Mouse (Mus musculus) forebrain, postnatal 0 days (tissue): ENCODE data around the gene Cpa2. TPM values are rescaled to one million over a fixed set of nuclear protein-coding genes. Genes with fewer than 3 reads are reported as not detected.

Source experiments
- ATAC-seq: fragments of 200-750 bp; cut with Nextera tagmentation; 2 replicates; pipeline ENCODE4 v1.8.0; 2017; ENCODE audit warnings: mild to moderate bottlenecking, moderate library complexity
- DNase-seq: peaks from one replicate; pipeline ENCODE4 v3.0.0-alpha.2; 2015
- H3K27ac ChIP-seq: fragments of 300-500 bp; sonication (generic); 2 replicates; pipeline ENCODE4 v1.5.1; 2014; ENCODE audit warnings: low read depth, mild to moderate bottlenecking, antibody characterized with exemption, low read length, moderate library complexity, mixed read lengths
- H3K27me3 ChIP-seq: fragments of 300-500 bp; sonication (generic); 2 replicates; pipeline ENCODE4 v1.6.1; 2014; ENCODE audit warnings: mild to moderate bottlenecking, low read length, mixed read lengths; ENCODE audit not compliant: insufficient read depth
- H3K36me3 ChIP-seq: fragments of 300-500 bp; sonication (generic); 2 replicates; pipeline ENCODE4 v1.6.1; 2014; ENCODE audit warnings: mild to moderate bottlenecking, moderate library complexity; ENCODE audit not compliant: insufficient read depth
- H3K4me1 ChIP-seq: fragments of 300-500 bp; sonication (generic); 2 replicates; pipeline ENCODE4 v1.6.1; 2014; ENCODE audit warnings: antibody characterized with exemption; ENCODE audit not compliant: insufficient read depth
- H3K4me2 ChIP-seq: fragments of 300-500 bp; sonication (generic); 2 replicates; pipeline ENCODE4 v1.6.1; 2014; ENCODE audit warnings: low read depth, mild to moderate bottlenecking, moderate library complexity
- H3K4me3 ChIP-seq: fragments of 300-500 bp; sonication (generic); 2 replicates; pipeline ENCODE4 v1.5.1; 2014; ENCODE audit warnings: low read depth, low read length, mixed read lengths
- H3K9ac ChIP-seq: fragments of 300-500 bp; sonication (generic); 2 replicates; pipeline ENCODE4 v1.6.1; 2014; ENCODE audit warnings: mild to moderate bottlenecking
- H3K9me3 ChIP-seq: fragments of 300-500 bp; sonication (generic); 2 replicates; pipeline ENCODE4 v1.6.1; 2016; ENCODE audit warnings: low read length
- CTCF ChIP-seq: sonication (generic); IDR thresholded peaks from 2 replicates; pipeline ENCODE4 v1.5.1; 2016; ENCODE audit warnings: antibody characterized with exemption, control low read depth, low read depth
- WGBS: fragments of 180-500 bp; shearing (Covaris S2); extraction: QIAGEN DNeasy Blood & Tissue Kit; methylation state at CpG from one replicate; pipeline ENCODE4 v1.1.7; 2014; 5-methylcytosine and 5-hydroxymethylcytosine counted together
- polyA plus RNA-seq: library from polyadenylated mRNA; unstranded; fragments of >200 nt; fragmentation: Nextera tagmentation; extraction: Ambion mirVana; gene quantifications from 2 replicates; pipeline ENCODE4 v1.2.1, GENCODE M21; 2015
- total RNA-seq: library from RNA; depleted of rRNA; stranded (reverse); fragments of >200 nt; gene quantifications from 2 replicates; pipeline ENCODE4 v1.2.3, GENCODE M21; 2014

Gene Cpa2
- total and polyA plus RNA-seq, 2 experiments from 2014 or later, result 10.0 to 16.6 TPM

DNA sequence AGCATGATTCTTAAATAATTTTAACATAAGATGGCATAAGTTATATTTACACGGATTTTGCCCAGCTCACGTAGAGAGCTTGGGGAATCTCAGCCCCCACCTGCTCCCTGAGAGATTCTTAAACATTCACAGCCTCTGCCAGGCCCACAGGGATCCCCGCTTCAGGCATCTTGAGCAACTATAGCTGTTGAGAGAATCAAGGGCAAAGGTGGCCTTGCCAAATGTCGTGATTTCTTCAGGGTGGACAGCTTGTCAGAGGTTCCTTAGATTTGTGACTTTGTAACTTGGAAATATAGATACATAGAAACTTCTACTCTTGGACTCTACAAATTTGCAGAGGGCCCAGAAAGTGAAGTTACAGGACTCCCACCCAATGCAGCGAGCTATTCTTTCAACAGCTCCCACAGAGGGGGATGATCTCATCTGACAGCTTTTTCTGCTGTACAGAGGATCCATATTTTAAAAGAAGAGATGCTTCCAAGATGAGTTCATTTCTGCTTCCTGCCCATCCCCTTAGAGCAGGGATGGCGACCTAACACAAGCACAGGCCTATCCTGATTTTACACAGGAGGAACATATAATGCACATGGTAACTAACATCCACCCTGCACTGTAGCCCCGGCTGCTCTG is 12.1 kb downstream of the Cpa2 start:
- WGBS, result 70% methylated on average over 7 of the region's 7 CpGs
- no peak for ATAC-seq
- no peak overlapping the region for H3K4me2 ChIP-seq
- H3K27me3 ChIP-seq, result no peaks in the 10 kb centered on the region
- H3K9ac ChIP-seq, result no peak overlapping the region
- no peak for DNase-seq
- H3K36me3 ChIP-seq, result no peaks in the 10 kb centered on the region
- no peaks in the 10 kb centered on the region for H3K9me3 ChIP-seq
- peaks cover 25% of the 10 kb centered on the region for H3K4me1 ChIP-seq
- no peak overlapping the region for H3K27ac ChIP-seq
- H3K4me3 ChIP-seq, result no peak overlapping the region
- no peak for TF ChIP-seq CTCF

DNA sequence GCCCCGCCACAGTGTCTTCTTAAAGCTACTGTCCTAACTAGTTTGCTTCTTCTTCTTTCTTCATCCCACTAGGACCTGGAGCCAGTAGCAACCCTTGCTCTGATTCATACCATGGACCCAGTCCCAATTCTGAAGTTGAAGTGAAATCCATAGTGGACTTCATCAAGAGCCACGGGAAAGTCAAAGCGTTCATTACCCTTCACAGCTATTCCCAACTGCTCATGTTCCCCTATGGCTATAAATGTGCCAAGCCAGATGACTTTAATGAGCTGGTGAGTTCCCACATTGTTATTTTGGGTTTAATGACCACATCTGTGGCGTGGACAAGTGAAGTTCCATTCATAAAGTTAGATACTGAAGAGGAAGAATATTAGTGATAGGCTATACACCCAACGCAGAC is 12.7 kb downstream of the Cpa2 start:
- H3K9me3 ChIP-seq, result no peaks in the 10 kb centered on the region
- ATAC-seq, result no peak
- no peak for DNase-seq
- no peak for TF ChIP-seq CTCF
- no peaks in the 10 kb centered on the region for H3K36me3 ChIP-seq
- no peaks in the 10 kb centered on the region for H3K27me3 ChIP-seq
- WGBS, result 87% methylated on average over 5 of the region's 5 CpGs
- H3K27ac ChIP-seq, result no peak overlapping the region
- peaks cover 21% of the 10 kb centered on the region; the same call in 1 of the 2 replicates for H3K4me1 ChIP-seq
- no peak overlapping the region for H3K4me3 ChIP-seq
- no peak overlapping the region for H3K9ac ChIP-seq
- H3K4me2 ChIP-seq, result no peak overlapping the region

- Histone ChIP-seq H3K9me3 (no peaks in the 10 kb centered on the region), H3K4me1 (peaks cover 19% of the 10 kb centered on the region; the same call in 1 of the 2 replicates), H3K4me3 (no peak overlapping the region), H3K4me2 (no peak overlapping the region), H3K27me3 (no peaks in the 10 kb centered on the region), H3K27ac (no peak overlapping the region), H3K9ac (no peak overlapping the region), H3K36me3 (no peaks in the 10 kb centered on the region)
- no peak for ATAC-seq
- TF ChIP-seq CTCF, result no peak
- WGBS, result 90% methylated on average over 5 of the region's 5 CpGs
- no peak for DNase-seq
Measured at GRCm38 (mm10) chr6:30554621-30555170, 13.3 kb downstream of the Cpa2 start.

DNA sequence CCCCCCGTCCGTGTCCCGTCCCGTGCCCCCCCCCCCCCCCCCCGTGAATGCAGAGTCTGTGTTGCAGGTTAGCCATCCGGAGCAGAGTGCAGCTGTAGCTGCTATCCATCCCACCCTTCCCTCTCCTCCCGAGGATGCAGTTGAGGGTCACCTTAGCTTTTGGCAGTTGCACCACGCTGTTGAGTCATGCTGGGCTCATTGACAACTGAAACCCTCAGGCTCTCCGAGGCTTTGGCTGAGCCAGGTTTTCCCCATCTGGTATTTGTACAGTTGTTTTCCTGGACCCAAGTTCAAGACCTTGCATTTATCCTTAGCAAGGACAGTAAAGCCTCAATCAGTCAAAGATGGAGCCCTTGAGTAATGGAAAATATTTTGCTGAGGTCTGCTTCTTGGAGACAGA is 14.7 kb downstream of the Cpa2 start:
- WGBS, result 25% methylated on average over 5 of the region's 9 CpGs

GRCm38 (mm10) chr6:30559726-30560125 is 18.3 kb downstream of the Cpa2 start:
- H3K27me3 ChIP-seq, result no peaks in the 10 kb centered on the region
- H3K9ac ChIP-seq, result no peak overlapping the region
- DNase-seq (no peak), ATAC-seq (no peak)
- no peaks in the 10 kb centered on the region for H3K36me3 ChIP-seq
- H3K27ac ChIP-seq, result no peak overlapping the region
- 65% methylated on average over 1 of the region's 1 CpGs for WGBS
- H3K4me2 ChIP-seq, result no peak overlapping the region
- no peaks in the 10 kb centered on the region for H3K9me3 ChIP-seq
- H3K4me3 ChIP-seq, result no peak overlapping the region
- no peaks in the 10 kb centered on the region for H3K4me1 ChIP-seq
- TF ChIP-seq CTCF, result no peak

More for the DNA sequence above, 14.7 kb downstream of the Cpa2 start:
- no peaks in the 10 kb centered on the region for H3K9me3 ChIP-seq
- H3K4me3 ChIP-seq, result no peak overlapping the region
- ATAC-seq (no peak), DNase-seq (no peak)
- H3K36me3 ChIP-seq, result no peaks in the 10 kb centered on the region
- no peaks in the 10 kb centered on the region for H3K27me3 ChIP-seq
- H3K9ac ChIP-seq, result no peak overlapping the region
- no peak for TF ChIP-seq CTCF
- no peak overlapping the region for H3K27ac ChIP-seq
- no peak overlapping the region for H3K4me2 ChIP-seq
- H3K4me1 ChIP-seq, result peaks cover 17% of the 10 kb centered on the region; the same call in 1 of the 2 replicates

DNA sequence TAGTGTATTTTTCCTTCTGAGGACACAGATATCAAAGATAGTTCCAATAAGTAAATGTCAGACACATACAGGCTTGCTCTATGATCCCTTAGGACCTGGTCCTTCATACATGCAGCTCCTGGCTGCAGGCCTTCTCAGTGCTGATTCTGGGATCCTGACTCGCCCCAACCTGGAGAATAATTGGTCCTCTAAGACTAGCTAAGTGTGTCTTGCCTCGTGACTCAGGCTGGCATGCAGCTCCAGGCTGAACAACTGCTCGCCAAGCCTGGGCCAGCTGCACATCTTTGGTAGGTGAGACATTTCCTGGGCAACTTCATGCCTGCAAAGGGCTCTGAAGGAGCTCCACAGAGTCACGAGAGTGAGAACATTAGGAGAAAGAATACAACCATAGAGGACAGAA is 20.8 kb downstream of the Cpa2 start:
- no peaks in the 10 kb centered on the region for H3K9me3 ChIP-seq
- no peak overlapping the region for H3K4me3 ChIP-seq
- H3K27me3 ChIP-seq, result no peaks in the 10 kb centered on the region
- H3K9ac ChIP-seq, result no peak overlapping the region
- no peak overlapping the region for H3K27ac ChIP-seq
- H3K36me3 ChIP-seq, result no peaks in the 10 kb centered on the region
- DNase-seq (no peak), ATAC-seq (no peak)
- 74% methylated on average over 4 of the region's 4 CpGs for WGBS
- TF ChIP-seq CTCF, result no peak
- H3K4me2 ChIP-seq, result no peak overlapping the region
- H3K4me1 ChIP-seq, result no peaks in the 10 kb centered on the region

- Histone ChIP-seq H3K4me3 (no peak overlapping the region), H3K4me1 (no peaks in the 10 kb centered on the region), H3K4me2 (no peak overlapping the region), H3K27ac (no peak overlapping the region), H3K9ac (no peak overlapping the region), H3K27me3 (no peaks in the 10 kb centered on the region), H3K36me3 (no peaks in the 10 kb centered on the region), H3K9me3 (no peaks in the 10 kb centered on the region)
- ATAC-seq, result no peak
- DNase-seq, result no peak
- WGBS, result 81% methylated on average over 6 of the region's 6 CpGs
- no peak for TF ChIP-seq CTCF
Measured at GRCm38 (mm10) chr6:30563575-30563974, 22.2 kb downstream of the Cpa2 start.
